Mouse (Mus musculus): ENCODE results near the gene Mpc1. TPM values are rescaled to one million over a fixed set of nuclear protein-coding genes. Genes with fewer than 3 reads are reported as not detected.
"Not testable (repeated sequence)": the region's sequence is repeated elsewhere in the genome, so short reads cannot be mapped to it uniquely, and the experiment has no call there.

Gene Mpc1
- polyA plus RNA-seq, 1 experiment from 2014 or later, result 161 TPM

DNA sequence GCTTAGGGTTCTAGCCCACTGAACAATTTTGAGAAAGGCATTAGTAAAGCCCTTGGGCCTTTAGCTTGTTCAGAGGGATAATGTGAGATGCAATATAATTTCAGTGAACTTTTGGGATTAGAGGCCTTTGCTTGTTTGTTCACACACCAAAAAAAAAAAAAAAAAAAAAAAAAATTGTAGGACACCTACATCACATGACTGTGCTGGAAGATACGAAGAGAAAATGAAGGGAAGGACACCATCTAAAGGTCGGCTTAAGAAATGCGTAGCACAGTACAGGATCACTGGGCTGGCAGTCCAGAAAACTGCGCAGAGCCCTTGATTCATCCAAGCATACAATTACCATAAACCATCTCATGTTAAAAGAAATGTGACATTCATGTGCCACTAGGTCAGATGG, 18.8 kb downstream of the Mpc1 start:
- H3K4me3 ChIP-seq (replicated peaks), result no peak overlapping the region
- no peak for ATAC-seq (ENCODE audit: insufficient number of reproducible peaks, low FRiP score, low TSS enrichment, low read depth)
- no peaks in the 10 kb centered on the region for H3K27me3 ChIP-seq
- no peak overlapping the region for H3K4me2 ChIP-seq (replicated peaks)
- no peaks in the 10 kb centered on the region for H3K4me1 ChIP-seq
- 79% methylated on average over 4 of the region's 4 CpGs for WGBS
- H3K36me3 ChIP-seq, result no peaks in the 10 kb centered on the region; the same call in 1 of the 2 replicates
- H3K9me3 ChIP-seq (replicated peaks), result no peaks in the 10 kb centered on the region
- H3K9ac ChIP-seq, result no peak overlapping the region
- H3K27ac ChIP-seq (replicated peaks), result no peak overlapping the region

DNA sequence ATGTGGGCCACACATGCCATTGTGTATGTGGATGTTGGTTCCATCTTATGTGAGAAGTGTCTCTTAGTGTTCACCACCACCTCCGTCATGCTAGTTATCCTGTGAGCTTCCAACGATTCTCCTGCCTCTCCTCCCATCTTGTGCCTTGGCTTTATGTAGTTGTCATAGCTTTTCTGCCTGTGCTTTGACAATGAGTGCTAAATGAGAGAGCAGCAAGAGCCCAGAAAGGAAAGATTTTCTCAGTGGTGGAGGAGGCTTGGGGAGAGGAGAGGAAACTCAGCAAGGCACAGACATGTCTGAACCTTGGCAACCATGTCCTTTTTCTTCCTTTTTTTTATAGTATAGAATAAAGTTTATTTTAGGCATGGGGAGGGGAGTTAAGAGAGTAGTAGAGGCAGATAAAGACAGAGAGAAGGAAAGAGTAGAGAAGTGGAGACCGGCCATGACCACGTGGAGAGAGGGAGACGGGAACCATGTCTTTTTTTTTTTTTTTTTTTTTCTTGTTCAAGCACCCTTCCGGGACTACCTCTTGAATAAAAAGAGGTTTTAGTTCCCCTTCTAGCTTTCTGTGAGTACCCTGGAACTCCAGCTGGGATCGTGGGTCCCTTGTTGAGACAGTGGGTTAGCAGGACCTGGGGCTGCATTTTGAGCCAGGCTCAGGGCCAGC, 20.2 kb downstream of the Mpc1 start:
- ATAC-seq (ENCODE audit: insufficient number of reproducible peaks, low FRiP score, low TSS enrichment, low read depth), result no peak
- no peak overlapping the region for H3K9ac ChIP-seq
- 77% methylated on average over 7 of the region's 7 CpGs for WGBS
- H3K4me1 ChIP-seq, result no peaks in the 10 kb centered on the region
- no peaks in the 10 kb centered on the region for H3K9me3 ChIP-seq (replicated peaks)
- no peaks in the 10 kb centered on the region for H3K27me3 ChIP-seq
- H3K4me3 ChIP-seq (replicated peaks), result no peak overlapping the region
- H3K36me3 ChIP-seq, result no peaks in the 10 kb centered on the region; the same call in 1 of the 2 replicates
- no peak overlapping the region for H3K4me2 ChIP-seq (replicated peaks)
- no peak overlapping the region for H3K27ac ChIP-seq (replicated peaks)

DNA sequence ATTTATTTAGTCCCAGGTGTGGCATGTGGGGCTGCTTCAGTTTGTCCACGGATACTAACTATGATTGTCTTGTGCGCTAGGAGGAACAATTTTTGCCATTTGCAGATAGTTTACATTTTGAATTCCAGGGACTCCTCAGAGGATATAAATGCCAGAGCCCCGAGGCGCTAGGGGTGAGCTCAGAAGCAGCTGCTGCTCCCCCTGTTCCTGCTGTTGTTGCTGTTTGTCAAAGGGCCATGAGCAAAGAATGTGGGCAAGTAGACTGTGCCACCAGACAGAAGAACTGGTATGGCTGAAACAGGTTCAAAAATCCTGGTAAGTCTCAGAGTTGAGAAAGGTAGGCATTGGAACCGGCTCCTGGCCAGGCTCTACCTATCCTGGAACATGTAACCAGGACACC, 21.0 kb downstream of the Mpc1 start:
- Histone ChIP-seq H3K4me2 (replicated peaks) (no peak overlapping the region), H3K4me3 (replicated peaks) (no peak overlapping the region), H3K4me1 (no peaks in the 10 kb centered on the region), H3K9ac (no peak overlapping the region), H3K36me3 (no peaks in the 10 kb centered on the region), H3K9me3 (replicated peaks) (no peaks in the 10 kb centered on the region), H3K27me3 (no peaks in the 10 kb centered on the region), H3K27ac (replicated peaks) (no peak overlapping the region)
- no peak for ATAC-seq (ENCODE audit: insufficient number of reproducible peaks, low FRiP score, low TSS enrichment, low read depth)
- WGBS, result 42% methylated on average over 5 of the region's 5 CpGs

DNA sequence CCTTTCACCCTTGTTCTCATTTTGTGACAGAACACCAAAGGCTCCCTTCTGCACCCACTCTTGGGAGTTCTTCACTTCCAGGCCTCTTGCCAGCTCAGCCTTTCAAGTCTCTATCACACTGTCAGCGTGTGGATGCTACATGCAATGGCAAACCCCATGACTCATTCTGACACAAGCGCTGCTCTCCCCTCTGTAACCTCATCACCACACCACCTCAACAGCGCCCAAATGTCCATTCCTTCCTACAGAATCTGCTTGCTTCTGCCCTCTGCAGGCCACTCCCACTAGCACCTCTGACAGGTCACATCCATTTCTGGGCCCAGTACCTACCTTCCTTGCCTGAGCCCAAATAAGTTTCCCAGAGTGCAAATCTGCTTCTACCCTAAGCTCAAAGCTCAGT, 23.1 kb downstream of the Mpc1 start:
- Histone ChIP-seq H3K9me3 (replicated peaks) (no peaks in the 10 kb centered on the region), H3K4me1 (no peaks in the 10 kb centered on the region), H3K36me3 (no peaks in the 10 kb centered on the region), H3K4me2 (replicated peaks) (no peak overlapping the region), H3K27me3 (no peaks in the 10 kb centered on the region), H3K27ac (replicated peaks) (no peak overlapping the region), H3K9ac (no peak overlapping the region), H3K4me3 (replicated peaks) (no peak overlapping the region)
- no peak for ATAC-seq (ENCODE audit: insufficient number of reproducible peaks, low FRiP score, low TSS enrichment, low read depth)
- 36% methylated on average over 3 of the region's 3 CpGs for WGBS

DNA sequence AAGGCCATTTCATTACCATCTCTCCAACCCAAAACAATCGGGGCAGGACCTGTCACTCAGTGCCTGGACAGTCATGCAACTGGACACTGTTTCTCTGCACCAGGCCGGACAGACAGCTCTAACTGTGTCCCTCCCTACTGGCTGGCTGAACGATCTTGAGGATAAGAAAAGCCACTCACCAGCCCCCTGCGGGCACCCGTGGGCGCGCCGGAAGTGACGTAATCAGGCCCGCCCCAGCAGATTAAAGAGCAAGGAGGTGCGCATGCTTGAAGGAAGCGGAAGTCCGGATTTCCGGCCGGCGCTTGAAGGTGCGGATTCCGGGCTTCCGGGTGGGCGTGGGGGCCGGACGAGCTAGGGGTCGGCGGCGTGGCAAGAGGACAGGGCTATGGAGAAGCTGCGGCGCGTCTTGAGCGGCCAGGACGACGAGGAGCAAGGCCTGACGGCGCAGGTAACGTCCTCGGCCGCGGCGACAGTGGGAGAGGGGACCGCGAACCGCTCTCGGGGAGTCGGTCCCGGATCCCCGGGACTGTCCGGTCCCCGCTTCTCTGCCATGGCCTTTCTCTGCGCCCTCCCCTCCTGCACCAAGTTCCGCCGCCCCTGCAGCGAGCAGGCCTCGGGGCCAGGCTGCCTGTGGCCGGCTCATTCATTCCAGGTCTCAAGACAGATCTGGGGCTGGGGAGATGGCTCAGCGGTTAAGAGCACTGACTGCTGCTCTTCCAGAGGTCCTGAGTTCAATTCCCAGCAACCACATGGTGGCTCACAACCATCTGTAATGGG, 28.3 kb downstream of the Mpc1 start, which contains the start of gene Sft2d1:
Gene Sft2d1, plus strand, starts transcription at position 265 of the 777 bp plus-strand sequence.
- Histone ChIP-seq H3K27ac (replicated peaks) (peak within 1 kb of the TSS; percentile 70), H3K4me3 (replicated peaks) (peak within 1 kb of the TSS; percentile 79), H3K36me3 (no peaks in the 10 kb centered on the region), H3K9me3 (replicated peaks) (no peaks in the 10 kb centered on the region), H3K27me3 (no peaks in the 10 kb centered on the region), H3K4me2 (replicated peaks) (peak within 1 kb of the TSS; percentile 64), H3K4me1 (peaks cover 18% of the 10 kb centered on the region), H3K9ac (peak within 1 kb of the TSS; percentile 82)
- ATAC-seq (ENCODE audit: insufficient number of reproducible peaks, low FRiP score, low TSS enrichment, low read depth), result peak; percentile 90
- WGBS, result under 1% methylated on average over 54 of the region's 54 CpGs

DNA sequence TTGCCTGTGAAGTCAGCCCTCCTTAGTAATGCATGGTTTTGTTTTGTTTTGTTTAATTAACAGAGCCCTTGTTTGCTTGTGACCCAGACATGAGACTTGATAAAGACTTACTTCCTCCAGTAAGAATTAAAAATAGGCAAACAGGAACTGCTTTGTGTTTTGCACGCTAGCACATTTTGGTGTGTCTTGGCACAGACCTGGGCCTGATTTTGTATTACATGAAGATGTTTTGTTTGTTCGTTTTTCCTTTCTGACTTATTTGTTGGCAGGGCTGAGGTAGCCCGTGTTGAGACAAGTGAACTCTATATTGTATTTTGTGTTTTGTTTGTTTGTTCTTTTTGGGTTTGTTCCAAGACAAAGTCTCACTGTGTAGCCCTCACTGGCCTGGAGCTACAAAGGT, 29.0 kb downstream of the Mpc1 start:
- peak overlapping the region; percentile 64 for H3K4me2 ChIP-seq (replicated peaks)
- peaks cover 18% of the 10 kb centered on the region for H3K4me1 ChIP-seq
- H3K9ac ChIP-seq, result peak overlapping the region; percentile 82; the same call in 1 of the 2 replicates
- no peaks in the 10 kb centered on the region for H3K27me3 ChIP-seq
- H3K4me3 ChIP-seq (replicated peaks), result peak overlapping the region; percentile 79
- 45% methylated on average over 3 of the region's 3 CpGs for WGBS
- no peak overlapping the region for H3K27ac ChIP-seq (replicated peaks)
- ATAC-seq (ENCODE audit: insufficient number of reproducible peaks, low FRiP score, low TSS enrichment, low read depth), result no peak
- no peaks in the 10 kb centered on the region for H3K36me3 ChIP-seq
- H3K9me3 ChIP-seq (replicated peaks), result no peaks in the 10 kb centered on the region

DNA sequence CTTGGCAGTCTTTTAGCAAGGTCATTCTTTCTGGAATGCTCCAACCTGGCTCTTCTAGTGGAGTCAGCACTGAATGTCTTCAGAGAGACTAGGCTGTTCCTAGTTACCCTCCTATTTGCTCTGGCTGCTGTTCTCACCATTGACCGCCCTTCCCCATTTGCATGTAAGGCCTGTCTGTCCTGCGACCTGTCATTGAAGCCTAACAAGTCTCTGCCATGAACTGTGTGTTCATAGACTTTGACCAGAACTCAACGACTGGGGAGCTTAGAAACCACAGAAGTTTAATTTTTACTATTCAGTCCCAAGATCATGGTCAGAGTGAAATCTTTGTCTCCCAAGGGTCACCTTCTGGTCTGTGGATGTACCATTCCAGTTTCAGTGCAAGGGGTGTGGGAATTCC, 31.3 kb downstream of the Mpc1 start:
- Histone ChIP-seq H3K27ac (replicated peaks) (no peak overlapping the region), H3K36me3 (no peaks in the 10 kb centered on the region), H3K9ac (no peak overlapping the region), H3K27me3 (no peaks in the 10 kb centered on the region), H3K4me1 (peaks cover 18% of the 10 kb centered on the region), H3K4me2 (replicated peaks) (no peak overlapping the region), H3K4me3 (replicated peaks) (no peak overlapping the region), H3K9me3 (replicated peaks) (no peaks in the 10 kb centered on the region)
- WGBS, result 87% methylated on average over 3 of the region's 3 CpGs
- ATAC-seq (ENCODE audit: insufficient number of reproducible peaks, low FRiP score, low TSS enrichment, low read depth), result no peak

DNA sequence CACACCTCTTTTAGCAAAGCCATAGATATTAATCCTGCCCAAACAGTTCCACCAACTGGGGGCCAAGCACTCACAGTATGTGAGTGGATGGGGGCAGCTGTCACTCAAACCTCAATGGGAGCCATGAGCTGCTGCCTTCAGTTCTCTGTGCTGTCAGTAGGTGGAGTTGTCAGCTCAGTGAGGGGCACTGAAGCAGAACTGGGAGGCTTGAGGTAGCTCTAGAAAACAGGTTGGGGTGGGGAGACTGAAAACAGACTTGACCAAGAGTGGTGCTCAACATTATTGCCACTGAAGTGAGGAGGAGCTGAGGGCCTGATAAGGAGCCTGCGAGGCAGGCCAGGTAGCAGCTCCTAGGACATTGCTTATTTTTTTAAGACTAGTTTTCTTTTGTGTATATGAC, 33.5 kb downstream of the Mpc1 start:
- H3K36me3 ChIP-seq, result peaks cover 4% of the 10 kb centered on the region; the same call in 1 of the 2 replicates
- no peak for ATAC-seq (ENCODE audit: insufficient number of reproducible peaks, low FRiP score, low TSS enrichment, low read depth)
- H3K9me3 ChIP-seq (replicated peaks), result no peaks in the 10 kb centered on the region
- H3K9ac ChIP-seq, result no peak overlapping the region
- H3K27me3 ChIP-seq, result no peaks in the 10 kb centered on the region
- H3K4me2 ChIP-seq (replicated peaks), result no peak overlapping the region
- H3K4me1 ChIP-seq, result peaks cover 18% of the 10 kb centered on the region
- no peak overlapping the region for H3K4me3 ChIP-seq (replicated peaks)
- no peak overlapping the region for H3K27ac ChIP-seq (replicated peaks)
- WGBS, result 89% methylated on average over 1 of the region's 1 CpGs

DNA sequence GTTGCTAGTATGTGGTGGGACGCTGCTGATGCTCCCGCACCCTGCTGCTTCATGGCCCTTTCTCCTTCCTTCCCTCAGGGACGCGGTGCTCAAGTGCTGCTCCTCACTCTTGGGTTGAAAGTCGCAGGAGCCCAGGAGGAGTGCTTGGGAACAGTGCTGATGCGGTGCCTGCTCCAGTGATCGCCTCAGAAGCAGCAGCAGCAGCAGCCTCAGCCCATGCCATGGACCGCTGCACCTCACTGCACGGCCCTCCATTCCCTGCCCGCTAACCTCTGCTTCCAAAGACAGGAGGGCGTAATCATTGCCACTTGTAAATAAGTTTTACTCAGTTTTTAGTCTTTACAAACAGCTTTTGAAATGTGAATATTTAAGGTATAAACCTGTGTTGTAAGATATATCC, 44.2 kb downstream of the Mpc1 start:
- not testable (repeated sequence) for H3K4me3 ChIP-seq (replicated peaks); ATAC-seq (ENCODE audit: insufficient number of reproducible peaks, low FRiP score, low TSS enrichment, low read depth); H3K9me3 ChIP-seq (replicated peaks); H3K4me2 ChIP-seq (replicated peaks); H3K27ac ChIP-seq (replicated peaks); H3K4me1 ChIP-seq; H3K9ac ChIP-seq; H3K27me3 ChIP-seq
- WGBS, result 89% methylated on average over 11 of the region's 11 CpGs
- H3K36me3 ChIP-seq, result peaks cover 26% of the 10 kb centered on the region

DNA sequence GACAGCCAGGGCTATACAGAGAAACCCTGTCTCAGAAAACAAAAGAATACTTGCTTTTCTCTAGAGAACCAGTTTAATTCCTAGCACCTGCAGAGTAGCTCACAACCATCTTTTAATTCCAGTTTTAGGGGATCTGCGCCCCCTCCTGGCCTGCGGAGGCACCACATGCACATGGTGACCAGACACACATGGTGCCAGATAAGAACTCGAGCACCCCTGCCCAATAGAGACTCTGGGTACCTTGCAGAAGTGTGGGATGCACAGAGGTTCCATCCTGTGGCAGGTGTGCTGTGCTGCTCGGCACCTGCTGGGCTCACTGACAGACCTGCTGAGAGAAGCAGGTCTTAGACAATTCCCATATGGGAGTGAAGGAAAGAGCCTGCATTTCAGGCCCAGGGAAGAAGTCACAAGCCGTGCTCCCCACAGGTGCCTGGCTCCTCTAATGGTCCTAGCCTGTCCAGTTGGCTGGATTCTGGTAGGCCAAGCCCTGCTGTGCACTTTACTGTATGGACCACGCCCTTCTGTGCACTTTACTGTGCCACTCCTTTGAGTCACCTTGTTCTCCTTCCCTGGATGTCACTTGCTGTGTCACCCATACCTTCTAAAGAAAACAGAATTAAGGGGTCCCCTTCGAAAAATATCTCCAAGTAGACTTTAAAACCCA, 45.9 kb downstream of the Mpc1 start:
- Histone ChIP-seq H3K9ac (no peak overlapping the region), H3K4me3 (replicated peaks) (no peak overlapping the region), H3K4me2 (replicated peaks) (no peak overlapping the region), H3K4me1 (no peaks in the 10 kb centered on the region), H3K27ac (replicated peaks) (no peak overlapping the region), H3K36me3 (peaks cover 17% of the 10 kb centered on the region), H3K9me3 (replicated peaks) (no peaks in the 10 kb centered on the region), H3K27me3 (no peaks in the 10 kb centered on the region)
- ATAC-seq (ENCODE audit: insufficient number of reproducible peaks, low FRiP score, low TSS enrichment, low read depth), result no peak
- 67% methylated on average over 7 of the region's 7 CpGs for WGBS

DNA sequence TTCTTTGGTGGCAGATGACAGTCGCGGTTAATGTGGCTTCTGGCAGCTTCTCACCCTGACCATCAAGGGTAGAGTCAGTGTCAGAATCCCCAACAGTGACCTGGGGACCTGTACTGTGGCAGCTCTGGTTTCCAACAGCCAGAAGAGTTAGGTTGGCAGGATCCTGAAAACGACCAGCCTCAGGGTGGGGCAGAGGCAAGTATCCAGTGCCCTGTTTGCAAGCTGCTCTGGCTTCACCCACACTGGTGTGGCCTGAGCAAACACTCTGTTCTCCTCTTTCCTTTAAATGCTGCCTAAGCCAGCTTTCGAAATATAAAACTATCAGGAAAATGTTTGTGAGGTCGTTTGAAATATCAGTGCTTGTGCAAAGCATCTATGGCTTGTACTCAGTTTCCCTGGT, 47.9 kb downstream of the Mpc1 start:
- no peaks in the 10 kb centered on the region for H3K4me1 ChIP-seq
- no peak for ATAC-seq (ENCODE audit: insufficient number of reproducible peaks, low FRiP score, low TSS enrichment, low read depth)
- H3K9me3 ChIP-seq (replicated peaks), result no peaks in the 10 kb centered on the region
- no peak overlapping the region for H3K9ac ChIP-seq
- peaks cover 15% of the 10 kb centered on the region for H3K36me3 ChIP-seq
- H3K4me2 ChIP-seq (replicated peaks), result no peak overlapping the region
- no peak overlapping the region for H3K27ac ChIP-seq (replicated peaks)
- H3K27me3 ChIP-seq, result no peaks in the 10 kb centered on the region
- WGBS, result 70% methylated on average over 5 of the region's 5 CpGs
- H3K4me3 ChIP-seq (replicated peaks), result no peak overlapping the region

All from embryonic facial prominence, embryonic 15.5 days (tissue).